Mouse (Mus musculus): ENCODE measurements around the gene Nes.

The Nes gene

DNA sequence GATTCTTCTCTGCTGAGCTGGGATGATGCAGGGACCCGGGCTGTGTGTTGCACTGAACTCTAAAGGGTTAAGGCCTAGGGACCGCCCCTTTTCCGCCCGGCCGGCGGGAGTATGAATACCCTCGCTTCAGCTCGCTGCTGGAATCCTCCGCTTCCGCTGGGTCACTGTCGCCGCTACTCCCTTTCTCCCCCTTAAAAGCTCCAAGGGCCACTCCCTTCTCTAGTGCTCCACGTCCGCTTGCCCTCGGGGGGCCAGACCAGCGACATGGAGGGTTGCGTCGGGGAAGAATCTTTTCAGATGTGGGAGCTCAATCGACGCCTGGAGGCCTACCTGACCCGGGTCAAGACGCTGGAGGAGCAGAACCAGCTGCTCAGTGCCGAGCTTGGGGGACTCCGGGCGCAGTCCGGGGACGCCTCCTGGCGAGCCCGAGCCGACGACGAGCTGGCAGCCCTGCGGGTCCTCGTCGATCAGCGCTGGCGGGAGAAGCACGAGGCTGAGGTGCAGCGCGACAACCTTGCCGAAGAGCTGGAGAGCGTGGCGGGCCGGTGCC lies at the start of gene Nes:
Gene Nes (plus strand): TSS at position 140 of the 550 bp plus-strand sequence.
- DNase-seq (ENCODE audit: low read depth) = no peak

DNA sequence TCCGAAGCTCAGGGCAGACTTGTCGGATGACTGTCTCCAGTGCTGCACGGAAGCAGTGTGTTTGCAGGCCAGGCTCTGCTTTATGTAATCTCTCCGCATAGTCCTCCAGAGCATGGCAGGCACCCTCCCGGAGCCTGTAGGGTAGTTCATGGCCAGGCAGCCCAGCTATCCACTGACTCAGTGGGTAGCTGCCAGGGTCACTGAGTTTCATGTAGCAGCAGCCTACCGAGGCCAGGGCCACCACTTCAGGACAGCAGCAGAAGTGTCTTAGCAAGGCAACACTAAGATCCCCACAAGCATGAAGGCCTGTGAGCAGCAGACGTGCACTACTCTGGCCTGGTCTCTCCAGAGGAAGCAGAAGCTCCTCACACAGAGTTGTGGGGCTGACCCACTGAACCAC lies 45.9 kb upstream of the Nes start:
- DNase-seq (ENCODE audit: low read depth) = no peak

DNA sequence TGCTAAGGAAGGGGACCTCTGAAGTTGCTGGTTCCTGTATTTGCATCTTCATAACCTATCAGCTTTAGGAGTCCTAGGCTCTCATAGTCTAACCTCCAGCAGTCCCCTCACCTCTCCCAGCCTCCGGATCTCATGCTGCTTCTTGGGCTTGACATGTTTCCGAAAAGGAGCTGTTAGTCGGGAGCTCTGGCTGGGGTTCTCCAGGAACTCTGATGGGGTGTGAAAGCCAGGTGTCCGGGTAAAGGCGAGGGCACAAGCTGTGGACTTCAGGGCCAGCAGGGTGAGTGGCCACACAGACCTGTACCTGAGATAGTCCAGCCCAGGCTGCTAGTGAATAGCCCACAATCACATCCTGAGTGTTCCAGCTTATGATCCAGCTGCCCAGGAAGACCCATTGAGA lies 43.4 kb upstream of the Nes start:
- DNase-seq (ENCODE audit: low read depth) = no peak

DNA sequence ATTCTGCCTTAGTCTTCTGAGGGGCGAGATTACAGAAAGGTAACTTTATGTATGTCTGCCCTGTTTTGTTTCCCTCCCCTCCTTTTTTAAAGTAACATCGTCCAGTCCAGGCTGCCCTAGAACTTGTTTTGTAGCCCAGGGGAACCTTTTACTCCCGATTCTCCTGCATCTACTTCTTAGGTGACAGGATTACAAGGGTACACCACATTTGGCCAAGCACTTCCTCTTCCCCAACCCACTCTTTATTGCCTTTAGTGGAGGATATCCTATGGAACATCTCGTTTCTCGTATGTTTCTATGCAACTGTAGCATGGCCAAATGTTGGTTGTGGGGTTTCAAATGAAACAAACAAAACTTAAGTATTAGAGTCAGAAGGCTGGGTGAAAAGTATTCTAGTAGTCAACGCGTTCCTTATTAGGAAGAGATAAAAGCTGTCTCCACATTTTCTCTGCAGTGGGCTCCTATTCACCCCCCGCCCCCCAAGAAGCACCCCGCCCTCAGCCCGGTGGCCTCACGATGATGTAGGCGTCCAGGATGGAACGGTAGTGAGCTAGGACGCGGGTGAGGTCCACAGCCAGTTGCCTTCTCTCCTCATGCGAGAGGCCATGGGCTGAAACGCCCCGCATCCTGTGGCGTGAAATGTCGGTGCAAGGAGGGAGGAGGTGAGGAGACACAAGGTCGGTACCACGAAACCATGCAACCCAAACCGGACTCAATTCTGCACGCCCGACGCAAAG lies 41.4 kb upstream of the Nes start:
- no peak for DNase-seq (ENCODE audit: low read depth)

DNA sequence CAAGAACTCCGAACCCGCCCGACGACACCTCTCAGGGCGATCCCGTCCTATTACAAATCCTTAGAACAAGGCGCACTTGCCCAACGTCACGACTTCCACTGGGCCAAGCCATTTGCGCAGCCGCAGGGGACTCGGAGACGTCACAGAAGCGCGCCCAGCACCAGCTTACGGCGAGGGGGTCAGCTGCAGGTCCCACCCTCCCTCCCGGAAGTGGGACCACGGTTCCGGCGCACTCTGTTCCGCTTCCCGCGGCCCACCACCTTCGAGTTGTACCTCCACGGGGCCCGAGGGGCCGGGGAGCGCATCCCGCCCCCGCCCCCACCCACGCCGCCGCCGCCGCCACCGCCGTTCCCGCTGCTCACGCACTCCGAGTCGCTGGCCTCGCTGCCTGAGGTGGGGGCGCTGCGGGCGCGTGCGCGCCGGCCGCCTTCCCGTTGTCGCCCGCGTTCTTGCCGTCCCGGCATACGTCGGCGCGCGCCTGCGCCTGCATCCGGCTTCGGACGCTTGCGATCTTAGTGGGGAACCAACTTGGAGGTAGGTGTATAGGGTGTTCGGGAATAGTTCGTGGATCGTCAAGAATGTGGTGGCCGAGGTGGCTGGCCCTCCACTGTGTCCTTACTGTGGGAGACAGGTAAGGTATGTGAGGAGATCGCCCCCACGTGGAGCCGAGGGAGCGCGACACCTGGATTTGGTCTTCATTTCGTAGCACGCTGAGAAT lies 40.6 kb upstream of the Nes start, which contains the start of the genes Isg20l2 and Rrnad1:
Gene Isg20l2 (plus strand): TSS at position 237 of the 718 bp plus-strand sequence.
Gene Rrnad1 (minus strand): TSS at position 640 of the 718 bp plus-strand sequence.
- peak; percentile 94 for DNase-seq (ENCODE audit: low read depth)

DNA sequence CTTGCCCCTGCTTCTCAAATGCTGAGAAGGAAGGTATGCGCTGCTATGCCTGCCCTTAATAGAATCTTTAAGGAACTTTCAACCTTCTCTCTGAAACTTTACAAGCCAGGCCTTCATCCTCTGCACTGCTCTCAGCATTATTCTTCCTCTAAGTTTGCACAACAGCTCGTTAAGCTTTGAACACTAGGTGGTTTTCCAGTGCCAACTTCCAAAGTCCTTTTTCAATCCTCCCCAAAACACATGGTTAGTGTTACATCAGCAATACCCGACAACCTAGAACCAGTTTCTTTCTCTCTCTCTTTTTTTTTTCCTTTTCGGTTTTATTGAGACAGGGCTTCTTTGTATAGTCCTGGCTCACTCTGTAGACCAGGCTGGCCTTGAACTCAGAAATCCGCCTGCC lies 36.9 kb upstream of the Nes start:
- no peak for DNase-seq (ENCODE audit: low read depth)

DNA sequence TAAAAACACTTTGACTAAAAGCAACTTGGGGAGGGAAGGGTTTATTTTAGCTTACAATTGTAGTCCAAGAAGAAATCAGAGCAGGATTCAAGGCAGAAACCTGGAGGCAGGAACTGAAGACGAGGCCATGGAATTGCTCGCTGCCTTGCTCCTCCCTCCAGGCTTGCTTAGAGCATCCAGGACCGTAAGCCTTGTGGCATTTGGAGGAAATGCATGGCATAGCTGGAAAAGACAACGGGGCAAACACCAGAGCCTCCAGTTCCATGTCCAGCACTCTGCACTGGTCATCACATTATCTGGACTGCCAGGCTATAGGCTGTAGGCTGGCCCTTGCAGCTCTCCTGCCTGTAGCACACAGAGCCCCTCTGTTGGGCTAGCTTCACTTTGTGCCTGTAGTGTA lies 36.4 kb upstream of the Nes start:
- no peak for DNase-seq (ENCODE audit: low read depth)

DNA sequence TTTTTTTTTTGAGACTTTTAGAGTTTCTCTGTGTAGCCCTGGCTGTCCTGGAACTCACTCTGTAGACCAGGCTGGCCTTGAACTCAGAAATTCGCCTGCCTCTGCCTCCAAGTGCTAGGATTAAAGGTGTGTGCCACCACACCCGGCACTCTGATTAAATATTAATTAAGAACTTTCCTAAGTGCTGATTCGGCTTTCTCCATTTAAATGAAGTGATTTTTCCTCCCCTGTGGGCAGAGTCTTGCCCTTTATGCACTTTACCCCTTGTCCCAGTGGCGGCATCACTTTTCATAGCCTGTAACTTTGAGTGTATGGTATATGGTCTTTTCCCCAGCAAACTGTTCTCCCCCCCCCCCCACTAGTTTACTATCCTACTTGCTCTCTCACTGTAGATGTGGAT lies 35.7 kb upstream of the Nes start:
- DNase-seq (ENCODE audit: low read depth) = no peak

DNA sequence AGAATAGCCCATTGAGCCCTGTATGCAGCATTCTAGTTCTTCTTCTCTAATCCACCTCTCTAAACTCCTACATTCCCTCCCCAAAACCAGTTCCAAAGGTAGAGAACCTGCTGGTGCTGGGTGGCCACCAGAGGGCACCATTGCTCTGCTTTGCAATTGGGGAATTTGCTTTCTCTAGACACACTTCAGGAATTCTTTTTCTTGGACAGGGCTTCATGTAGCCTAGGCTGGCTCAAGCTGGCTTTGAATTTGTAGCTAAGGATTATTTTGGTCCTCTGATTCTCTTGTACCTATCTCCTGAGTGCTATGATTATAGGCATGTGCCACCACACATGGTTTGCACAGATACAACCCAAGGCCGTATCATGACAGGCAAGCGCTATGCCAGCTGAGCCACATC lies 35.1 kb upstream of the Nes start:
- DNase-seq (ENCODE audit: low read depth) = no peak

DNA sequence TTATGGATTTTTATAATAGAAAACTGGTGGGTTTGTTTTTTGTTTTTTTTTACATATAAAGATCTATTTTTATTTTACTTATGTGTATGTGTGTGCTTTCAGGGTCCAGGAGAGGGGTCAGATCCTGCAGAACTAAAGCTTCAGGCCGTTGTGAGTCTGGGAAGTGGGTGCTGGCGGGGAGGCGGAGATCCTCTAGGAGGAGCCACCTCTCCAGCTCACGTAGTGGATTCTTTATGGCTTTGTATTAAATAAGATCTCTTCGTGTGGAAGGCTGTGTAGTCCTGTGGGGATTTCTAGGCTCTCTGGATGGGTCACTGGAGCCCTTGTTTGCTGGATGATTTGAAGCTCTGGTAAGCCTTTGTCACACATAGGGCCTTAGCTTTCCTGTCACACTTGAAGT lies 30.3 kb upstream of the Nes start:
- no peak for DNase-seq (ENCODE audit: low read depth)

DNA sequence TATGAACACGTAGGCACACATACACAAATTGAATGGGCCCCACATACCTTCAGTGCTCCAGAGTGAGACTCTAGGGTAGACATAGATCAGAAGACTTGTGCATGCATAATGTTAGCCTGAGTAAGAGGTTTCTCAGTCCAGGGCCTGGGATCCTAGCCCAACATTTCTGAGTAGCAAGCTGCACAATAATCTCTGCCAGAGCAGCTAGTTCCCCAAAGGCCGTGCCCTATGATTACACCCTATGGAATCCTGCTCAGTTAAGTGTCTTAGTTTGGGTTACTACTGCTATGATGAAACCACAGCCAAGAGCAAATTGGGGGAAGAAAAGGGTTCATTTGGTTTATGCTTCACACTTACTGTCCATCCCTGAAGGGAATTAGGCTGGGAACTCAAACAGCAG lies 28.4 kb upstream of the Nes start:
- no peak for DNase-seq (ENCODE audit: low read depth)

DNA sequence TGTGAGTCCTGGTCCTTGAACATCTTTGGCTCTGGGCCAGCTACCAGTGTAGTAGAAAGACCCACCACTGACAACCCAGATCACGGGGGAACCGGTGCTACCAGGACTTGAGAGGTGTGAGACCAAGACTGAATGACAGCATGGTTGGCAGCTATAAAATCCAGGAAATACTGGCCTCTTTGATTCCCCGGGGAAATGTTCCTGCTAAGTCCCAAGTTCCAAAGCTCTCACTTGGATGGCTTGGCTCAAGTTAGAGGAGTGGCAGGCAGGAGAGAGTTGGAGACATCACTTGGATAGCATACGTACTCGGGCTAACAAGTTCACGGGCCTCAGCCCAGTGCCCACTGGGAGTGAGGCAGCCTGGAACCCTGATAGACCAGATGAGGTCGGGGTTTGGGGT lies 27.3 kb upstream of the Nes start:
- DNase-seq (ENCODE audit: low read depth) = no peak

DNA sequence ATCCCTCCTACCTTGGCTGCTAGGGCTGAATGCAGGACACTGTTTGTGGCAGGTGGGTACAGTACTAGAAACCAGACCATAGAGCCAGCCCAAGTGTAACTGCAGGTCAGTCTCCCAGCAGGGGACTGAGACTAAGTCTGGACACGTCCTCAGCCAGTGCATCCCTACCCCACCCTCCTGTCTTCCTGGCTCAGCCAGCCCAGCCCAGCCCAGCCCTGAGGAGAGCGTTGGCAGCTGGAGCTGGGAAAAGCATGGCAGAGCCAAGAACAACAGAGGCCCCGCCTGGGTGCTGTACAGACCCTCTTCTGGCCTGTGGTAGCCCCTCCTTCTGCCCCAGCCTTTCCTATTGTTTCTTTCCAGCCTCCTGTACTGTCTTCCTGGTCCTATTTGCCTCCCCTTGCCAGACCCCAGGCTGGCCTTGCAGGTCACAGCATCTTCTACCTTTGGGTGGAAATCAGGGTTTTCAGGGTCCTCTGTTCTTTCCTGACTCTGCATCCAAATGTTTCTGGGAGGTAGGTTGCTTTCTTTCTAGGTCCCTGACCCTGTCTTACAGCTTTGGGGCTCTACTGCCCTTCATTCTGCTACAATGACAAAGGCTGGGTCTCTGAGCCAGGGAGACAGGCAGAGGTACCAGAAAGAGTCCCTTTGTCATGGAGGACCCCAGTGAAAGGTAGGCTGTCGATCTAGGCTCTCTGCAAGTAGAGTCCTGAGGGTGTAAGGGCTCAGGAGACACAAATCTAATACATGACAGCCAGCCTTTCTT lies 25.9 kb upstream of the Nes start:
- no peak for DNase-seq (ENCODE audit: low read depth)

DNA sequence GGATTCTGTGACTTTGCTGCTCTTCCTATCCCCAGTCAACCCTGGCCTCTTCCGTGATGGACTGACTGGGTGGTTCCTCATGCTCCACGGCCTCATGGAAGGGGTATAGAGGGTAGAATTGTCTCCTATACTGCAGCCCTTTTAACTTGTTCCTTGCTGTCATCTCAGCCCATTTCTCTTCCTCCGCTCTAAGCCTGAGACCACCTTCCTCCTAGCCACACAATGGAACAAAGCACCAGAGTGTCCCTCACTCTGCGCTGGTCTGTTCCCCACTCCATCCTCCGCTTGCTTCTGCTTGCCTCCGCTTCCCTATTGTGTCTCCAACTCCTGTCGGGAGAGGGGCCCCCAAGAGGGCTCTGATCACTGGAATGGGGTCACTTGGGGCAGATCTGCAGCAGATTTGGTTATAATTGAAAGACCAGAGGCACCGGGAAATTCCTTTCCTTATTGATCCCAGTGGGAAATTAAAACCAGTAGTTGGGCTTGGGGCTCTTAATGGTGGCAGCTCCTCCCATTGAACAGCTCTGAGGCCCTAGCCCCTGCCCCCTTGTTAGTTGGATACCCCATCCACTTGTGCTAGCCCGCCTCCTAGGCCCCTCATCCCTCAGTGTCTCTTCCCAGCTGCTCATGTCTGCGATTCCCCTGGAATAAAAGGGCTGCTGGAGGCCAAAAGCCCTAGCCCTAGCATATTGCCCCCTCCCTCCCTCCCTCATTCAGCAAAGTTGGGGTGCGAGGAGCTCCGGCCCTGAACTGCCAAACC lies 24.9 kb upstream of the Nes start:
- DNase-seq (ENCODE audit: low read depth) = no peak

DNA sequence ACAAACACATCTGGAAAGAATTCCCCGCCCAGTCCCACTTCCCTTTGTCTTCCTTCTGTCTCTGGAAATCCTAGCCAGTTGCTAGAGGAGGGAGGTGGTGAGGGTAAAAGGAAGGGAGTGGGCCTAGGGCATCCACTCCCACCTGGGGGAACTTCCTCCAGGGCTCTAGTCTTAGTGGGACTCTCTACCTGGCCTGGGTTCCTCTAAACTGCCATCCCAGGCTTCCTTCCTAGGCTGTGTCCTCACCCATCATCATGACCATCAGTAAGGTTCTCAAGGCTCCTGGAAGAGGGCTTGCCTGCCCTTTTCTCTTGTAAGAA lies 24.4 kb upstream of the Nes start:
- no peak for DNase-seq (ENCODE audit: low read depth)

DNA sequence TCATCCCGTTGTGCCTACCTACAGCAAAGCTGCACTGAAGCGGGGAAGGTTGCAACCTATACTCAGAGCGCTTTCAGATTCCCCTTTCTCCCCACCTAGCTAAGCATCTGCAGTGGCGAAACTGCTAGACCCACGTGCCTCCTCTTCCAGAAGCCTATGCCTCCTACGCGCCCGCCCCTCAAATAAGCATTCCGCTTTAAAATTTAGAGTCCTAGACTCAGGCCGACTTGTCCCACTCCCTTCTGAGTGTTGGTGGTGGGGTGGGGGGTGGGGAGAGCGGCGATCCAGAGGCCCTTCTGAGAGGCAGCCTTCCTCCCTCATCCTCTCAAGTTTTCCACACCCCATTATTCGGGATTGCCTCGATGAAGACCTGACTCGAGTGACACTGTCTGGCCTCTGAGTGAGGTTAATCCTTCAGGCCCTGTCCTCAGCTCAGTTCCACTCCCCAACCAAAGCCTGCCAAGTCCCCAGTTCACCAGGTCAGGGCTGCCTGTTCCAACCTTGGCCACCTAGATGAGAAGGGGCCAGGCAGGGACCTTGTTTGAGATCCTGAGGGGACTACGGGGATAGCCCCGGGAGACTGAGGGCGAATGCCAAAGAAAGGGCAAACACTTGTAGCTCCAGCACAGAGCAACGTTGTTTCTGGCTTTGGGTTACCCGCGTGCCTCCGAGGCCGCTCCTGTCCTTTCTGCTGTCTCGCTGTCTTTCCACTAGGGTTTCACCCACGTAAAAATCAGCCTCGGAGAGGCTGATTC lies 23.6 kb upstream of the Nes start:
- DNase-seq (ENCODE audit: low read depth) = no peak

DNA sequence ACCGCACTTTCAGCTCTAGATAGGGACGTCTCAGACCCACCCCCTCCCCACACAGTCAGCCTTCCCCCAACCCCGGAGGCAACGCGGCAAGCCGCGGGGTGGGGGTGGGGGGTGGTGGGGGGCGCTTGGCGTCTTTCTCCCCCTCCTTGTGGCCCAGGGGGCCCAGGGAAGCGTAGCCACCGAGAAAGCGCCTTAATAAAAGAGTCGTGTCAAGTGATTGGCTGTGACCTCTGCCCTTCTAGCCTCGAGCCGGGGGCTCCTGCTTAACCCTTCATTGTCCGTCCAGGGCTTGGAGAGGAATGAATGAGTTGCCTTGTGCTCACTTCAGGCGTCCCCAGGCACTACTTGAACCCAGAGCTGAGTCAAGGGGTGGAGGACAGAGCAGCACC lies 23.1 kb upstream of the Nes start:
- DNase-seq (ENCODE audit: low read depth) = no peak

DNA sequence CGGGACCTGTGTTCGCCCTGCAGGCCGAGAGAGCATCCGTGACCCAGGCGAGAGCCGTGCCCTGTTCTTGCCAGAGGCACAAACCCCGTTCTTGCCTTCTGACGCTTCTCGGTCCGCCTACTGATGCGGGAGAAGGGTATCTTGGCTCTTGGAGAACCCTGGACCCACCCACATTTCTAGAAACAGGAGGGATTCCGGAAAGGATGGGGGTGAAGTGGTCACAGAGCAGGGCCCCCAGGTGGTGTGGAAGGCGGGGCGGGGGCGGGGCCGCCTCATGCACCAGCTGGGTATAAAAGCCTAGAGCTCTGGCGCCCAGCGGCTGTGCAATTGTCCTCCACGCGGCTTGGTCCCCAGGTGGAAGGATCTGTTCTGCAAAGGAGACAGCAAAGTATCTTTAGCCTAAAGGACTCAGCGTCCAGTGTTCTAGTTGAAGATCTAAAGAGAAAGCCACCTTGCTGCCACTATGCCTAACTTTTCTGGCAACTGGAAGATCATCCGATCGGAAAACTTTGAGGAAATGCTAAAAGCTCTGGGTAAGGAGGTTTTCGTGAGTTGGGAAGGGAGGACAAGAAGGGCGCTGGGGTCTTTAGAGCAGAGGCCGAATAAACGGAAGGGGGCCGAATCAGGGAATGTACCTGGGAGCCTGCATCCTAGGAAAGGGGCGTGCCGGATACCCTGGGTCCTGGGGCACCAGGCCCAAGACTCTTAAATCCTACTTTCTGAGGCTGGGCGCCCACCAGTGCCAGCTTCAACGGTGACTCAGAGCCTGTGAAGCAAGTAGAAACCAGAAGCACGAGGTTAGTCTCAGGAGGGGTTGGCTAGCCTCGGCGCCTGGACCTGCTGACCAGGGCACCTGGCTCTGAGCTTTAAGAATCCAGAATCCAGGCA lies 22.3 kb upstream of the Nes start, which contains the start of gene Crabp2:
Gene Crabp2 (plus strand): TSS at position 289 of the 888 bp plus-strand sequence.
- DNase-seq (ENCODE audit: low read depth) = no peak

DNA sequence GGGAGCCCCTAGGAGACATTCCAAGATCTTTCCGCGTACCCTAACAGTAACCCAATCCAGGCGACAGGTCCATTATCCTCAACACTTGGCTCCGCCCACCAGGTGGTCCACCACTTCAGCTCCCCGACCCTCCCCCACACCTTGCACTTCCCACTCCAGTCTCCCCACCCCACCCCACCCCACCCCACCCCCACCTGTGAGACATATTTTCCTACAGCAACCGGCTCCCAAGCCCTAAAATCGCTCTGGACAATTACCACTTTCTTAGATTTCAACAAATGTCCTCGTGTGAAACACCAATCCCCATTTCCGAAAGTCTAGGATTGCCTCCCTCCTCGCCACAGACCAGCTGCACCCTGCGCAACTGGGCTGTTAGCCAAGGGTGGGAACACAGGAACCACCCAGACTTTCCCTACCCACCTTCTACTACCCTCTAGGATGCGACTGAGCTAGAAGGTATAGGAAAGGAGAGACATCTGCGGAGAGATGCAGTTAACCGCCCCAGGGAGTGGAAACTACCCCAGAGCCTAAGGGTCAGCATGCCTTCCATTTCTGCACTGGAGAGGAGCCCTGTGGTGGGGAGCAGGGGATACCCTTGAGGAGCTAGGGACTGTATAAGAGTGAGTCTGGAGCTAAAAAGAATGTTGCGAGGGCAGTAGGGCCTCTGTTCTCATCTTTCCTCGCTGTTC lies 21.5 kb upstream of the Nes start:
- DNase-seq (ENCODE audit: low read depth) = no peak
